Mouse (Mus musculus) forebrain, embryonic 10.5 days (tissue): ENCODE measurements at regions not wholly inside any gene's neighbourhood (a gene's known extent, or its start where the extent isn't known, plus 50 kb on each side); places are given as distances from the start of the nearest gene placed in this dataset.

Experiments used
- DNase-seq: peaks from one replicate; pipeline ENCODE4 v3.0.0-alpha.2; 2017; ENCODE audit warnings: low spot score; ENCODE audit errors: extremely low spot score
- H3K27ac ChIP-seq: fragments of 300-500 bp; sonication (generic); 2 replicates; pipeline ENCODE4 v1.5.1; 2016; ENCODE audit warnings: mild to moderate bottlenecking
- H3K27me3 ChIP-seq: fragments of 300-500 bp; sonication (generic); 2 replicates; pipeline ENCODE4 v1.6.1; 2016; ENCODE audit warnings: mild to moderate bottlenecking; ENCODE audit not compliant: poor library complexity, severe bottlenecking
- H3K36me3 ChIP-seq: fragments of 300-500 bp; sonication (generic); replicated peaks from 2 replicates; pipeline ENCODE4 v1.6.1; 2016; ENCODE audit warnings: mild to moderate bottlenecking, moderate library complexity
- H3K4me1 ChIP-seq: fragments of 300-500 bp; sonication (generic); 2 replicates; pipeline ENCODE4 v1.6.1; 2016
- H3K4me3 ChIP-seq: fragments of 300-500 bp; sonication (generic); 2 replicates; pipeline ENCODE4 v1.5.1; 2016; ENCODE audit warnings: mild to moderate bottlenecking, moderate library complexity
- H3K9me3 ChIP-seq: fragments of 300-500 bp; sonication (generic); 2 replicates; pipeline ENCODE4 v1.6.1; 2016; ENCODE audit warnings: mild to moderate bottlenecking, moderate library complexity
- WGBS: fragments of 180-500 bp; shearing (Covaris S2); methylation state at CpG from one replicate; pipeline ENCODE4 v1.1.7; 2016; 5-methylcytosine and 5-hydroxymethylcytosine counted together

GRCm38 (mm10) chr14:68022925-68023324, 1271.2 kb downstream of the Synb start:
- Histone ChIP-seq H3K36me3 (no peaks in the 10 kb centered on the region), H3K4me3 (no peak overlapping the region), H3K4me1 (peaks cover 12% of the 10 kb centered on the region), H3K9me3 (no peaks in the 10 kb centered on the region), H3K27ac (no peak overlapping the region), H3K27me3 (no peaks in the 10 kb centered on the region)
- WGBS: 93% methylated on average over 10 of the region's 10 CpGs
- DNase-seq: no peak

- no peak for DNase-seq
- Histone ChIP-seq H3K4me1 (peaks cover 12% of the 10 kb centered on the region), H3K36me3 (no peaks in the 10 kb centered on the region), H3K27ac (0 out of 2 replicates have a peak overlapping the region, but pooled peaks have one; percentile 22), H3K27me3 (no peaks in the 10 kb centered on the region), H3K4me3 (no peak overlapping the region), H3K9me3 (no peaks in the 10 kb centered on the region)
- WGBS: 85% methylated on average over 7 of the region's 7 CpGs
These were observed 1272.9 kb downstream of the Synb start for GRCm38 (mm10) chr14:68021240-68021639.

- no peaks in the 10 kb centered on the region for H3K27me3 ChIP-seq
- H3K4me3 ChIP-seq: no peak overlapping the region
- WGBS: 70% methylated on average over 6 of the region's 6 CpGs
- H3K4me1 ChIP-seq: peaks cover 12% of the 10 kb centered on the region
- no peaks in the 10 kb centered on the region for H3K9me3 ChIP-seq
- peak overlapping the region; percentile 22; the same call in 1 of the 2 replicates for H3K27ac ChIP-seq
- DNase-seq: no peak
- no peaks in the 10 kb centered on the region for H3K36me3 ChIP-seq
These were observed 1273.3 kb downstream of the Synb start for GRCm38 (mm10) chr14:68020769-68021168.

GRCm38 (mm10) chr14:68018686-68019085, 1275.4 kb downstream of the Synb start:
- Histone ChIP-seq H3K36me3 (no peaks in the 10 kb centered on the region), H3K4me3 (no peak overlapping the region), H3K27ac (no peak overlapping the region), H3K27me3 (no peaks in the 10 kb centered on the region), H3K4me1 (peaks cover 12% of the 10 kb centered on the region), H3K9me3 (peaks cover 3% of the 10 kb centered on the region; the same call in 1 of the 2 replicates)
- DNase-seq: no peak

- peaks cover 16% of the 10 kb centered on the region; the same call in 1 of the 2 replicates for H3K27me3 ChIP-seq
- DNase-seq: no peak
- peaks cover 4% of the 10 kb centered on the region; the same call in 1 of the 2 replicates for H3K4me1 ChIP-seq
- no peak overlapping the region for H3K4me3 ChIP-seq
- peaks cover under 1% of the 10 kb centered on the region; the same call in 1 of the 2 replicates for H3K9me3 ChIP-seq
- no peak overlapping the region for H3K27ac ChIP-seq
- 96% methylated on average over 7 of the region's 7 CpGs for WGBS
- no peaks in the 10 kb centered on the region for H3K36me3 ChIP-seq
These were observed 1297.2 kb downstream of the Synb start for GRCm38 (mm10) chr14:67996790-67997417.

GRCm38 (mm10) chr14:67993611-67994051, 1300.5 kb downstream of the Synb start:
- Histone ChIP-seq H3K27ac (no peak overlapping the region), H3K27me3 (peaks cover 16% of the 10 kb centered on the region; the same call in 1 of the 2 replicates), H3K36me3 (no peaks in the 10 kb centered on the region), H3K4me3 (peak overlapping the region; percentile 25; the same call in 1 of the 2 replicates), H3K9me3 (no peaks in the 10 kb centered on the region), H3K4me1 (peaks cover 4% of the 10 kb centered on the region; the same call in 1 of the 2 replicates)
- 59% methylated on average over 13 of the region's 13 CpGs for WGBS
- no peak for DNase-seq

- Histone ChIP-seq H3K9me3 (no peaks in the 10 kb centered on the region), H3K4me1 (peaks cover 4% of the 10 kb centered on the region; the same call in 1 of the 2 replicates), H3K27me3 (peaks cover 16% of the 10 kb centered on the region; the same call in 1 of the 2 replicates), H3K36me3 (no peaks in the 10 kb centered on the region), H3K4me3 (peak overlapping the region; percentile 25; the same call in 1 of the 2 replicates), H3K27ac (no peak overlapping the region)
- 18% methylated on average over 8 of the region's 8 CpGs for WGBS
- peak; percentile 72 for DNase-seq
These were observed 1301.0 kb downstream of the Synb start for GRCm38 (mm10) chr14:67993142-67993541.

- DNase-seq: no peak
- no peak overlapping the region for H3K4me3 ChIP-seq
- no peaks in the 10 kb centered on the region for H3K9me3 ChIP-seq
- peaks cover 16% of the 10 kb centered on the region; the same call in 1 of the 2 replicates for H3K27me3 ChIP-seq
- no peaks in the 10 kb centered on the region for H3K36me3 ChIP-seq
- H3K4me1 ChIP-seq: peaks cover 4% of the 10 kb centered on the region; the same call in 1 of the 2 replicates
- WGBS: 80% methylated on average over 6 of the region's 6 CpGs
- H3K27ac ChIP-seq: no peak overlapping the region
These were observed 1302.0 kb downstream of the Synb start for GRCm38 (mm10) chr14:67992088-67992487.

- Histone ChIP-seq H3K36me3 (no peaks in the 10 kb centered on the region), H3K4me3 (no peak overlapping the region), H3K4me1 (peaks cover 4% of the 10 kb centered on the region; the same call in 1 of the 2 replicates), H3K9me3 (no peaks in the 10 kb centered on the region), H3K27me3 (peaks cover 16% of the 10 kb centered on the region; the same call in 1 of the 2 replicates), H3K27ac (no peak overlapping the region)
- 78% methylated on average over 3 of the region's 3 CpGs for WGBS
- DNase-seq: no peak
These were observed 1303.8 kb downstream of the Synb start for GRCm38 (mm10) chr14:67990271-67990670.
